Mouse (Mus musculus) small intestine, adult 2 months (tissue): ENCODE measurements around the gene Gcdh. TPM values are rescaled to one million over a fixed set of nuclear protein-coding genes. Genes with fewer than 3 reads are reported as not detected.

ENCODE experiments used
- H3K27ac ChIP-seq: fragments of 200-500 bp; 2 replicates; pipeline ENCODE4 v1.5.1; 2012; ENCODE audit warnings: low read depth, low read length, control low read depth, inconsistent platforms; ENCODE audit not compliant: insufficient read depth
- H3K27me3 ChIP-seq: fragments of 200-500 bp; 2 replicates; pipeline ENCODE4 v1.6.1; 2012; ENCODE audit warnings: mild to moderate bottlenecking, moderate library complexity, low read length, inconsistent platforms; ENCODE audit not compliant: control insufficient read depth, insufficient read depth
- H3K36me3 ChIP-seq: fragments of 200-500 bp; 2 replicates; pipeline ENCODE4 v1.6.1; 2012; ENCODE audit warnings: mild to moderate bottlenecking, low read length, control low read depth, inconsistent platforms; ENCODE audit not compliant: control insufficient read depth, insufficient read depth
- H3K4me1 ChIP-seq: fragments of 200-500 bp; 2 replicates; pipeline ENCODE4 v1.6.1; 2012; ENCODE audit warnings: low read length, inconsistent platforms, mixed read lengths; ENCODE audit not compliant: control insufficient read depth, insufficient read depth, insufficient read length
- H3K4me3 ChIP-seq: fragments of 200-500 bp; 2 replicates; pipeline ENCODE4 v1.5.1; 2012; ENCODE audit warnings: low read depth, mild to moderate bottlenecking, control low read depth, inconsistent platforms, low read length, moderate library complexity
- CTCF ChIP-seq: fragments of 200-500 bp; IDR thresholded peaks from 2 replicates; pipeline ENCODE4 v1.5.1; 2012; ENCODE audit warnings: low read depth, mild to moderate bottlenecking, control low read depth, inconsistent platforms, low read length, moderate library complexity, mixed read lengths; ENCODE audit not compliant: insufficient replicate concordance, insufficient read length; ENCODE audit errors: extremely low read depth
- POLR2A ChIP-seq: fragments of 200-500 bp; IDR thresholded peaks from 2 replicates; pipeline ENCODE4 v1.6.1; 2012; ENCODE audit warnings: low read depth, mild to moderate bottlenecking, control low read depth, inconsistent platforms, low read length, moderate library complexity
- WGBS: fragments of 180-500 bp; shearing (Covaris S2); methylation state at CpG from one replicate; pipeline ENCODE4 v1.1.7; 2018; 5-methylcytosine and 5-hydroxymethylcytosine counted together
- polyA plus RNA-seq: library from polyadenylated mRNA; depleted of rRNA; stranded (reverse); fragments of >200 nt; gene quantifications from 2 replicates; pipeline ENCODE4 v1.2.3, GENCODE M21; 2012

Gene Gcdh
- polyA plus RNA-seq, 1 experiment = 53.2 TPM

DNA sequence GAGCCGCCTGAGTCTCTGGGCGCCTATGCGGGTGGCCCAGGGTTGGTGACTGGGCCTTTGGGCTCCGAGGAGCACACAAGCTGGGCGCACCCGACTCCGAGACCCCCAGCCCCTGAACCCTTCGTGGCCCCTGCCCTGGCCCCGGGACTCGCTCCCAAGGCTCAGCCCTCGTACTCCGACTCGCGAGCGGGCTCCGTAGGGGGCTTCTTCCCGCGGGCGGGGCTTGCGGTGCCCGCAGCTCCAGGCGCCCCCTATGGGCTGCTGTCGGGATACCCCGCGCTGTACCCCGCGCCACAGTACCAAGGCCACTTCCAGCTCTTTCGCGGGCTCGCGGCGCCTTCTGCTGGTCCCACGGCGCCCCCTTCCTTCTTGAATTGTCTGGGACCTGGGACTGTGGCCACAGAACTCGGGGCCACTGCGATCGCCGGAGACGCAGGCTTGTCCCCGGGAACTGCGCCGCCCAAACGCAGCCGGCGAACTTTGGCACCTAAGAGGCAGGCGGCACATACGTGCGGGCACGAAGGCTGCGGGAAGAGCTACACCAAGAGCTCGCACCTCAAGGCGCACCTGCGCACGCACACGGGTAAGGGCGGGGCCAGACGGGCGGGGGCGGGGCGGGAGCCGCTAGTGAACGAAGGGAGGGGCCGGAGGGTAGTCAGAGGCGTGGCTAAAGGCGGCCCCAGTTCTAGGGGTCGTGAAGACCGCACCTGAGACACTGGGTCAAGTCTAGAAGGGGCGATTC is 9.4 kb upstream of the Gcdh start:
- WGBS = under 1% methylated on average over 68 of the region's 68 CpGs

DNA sequence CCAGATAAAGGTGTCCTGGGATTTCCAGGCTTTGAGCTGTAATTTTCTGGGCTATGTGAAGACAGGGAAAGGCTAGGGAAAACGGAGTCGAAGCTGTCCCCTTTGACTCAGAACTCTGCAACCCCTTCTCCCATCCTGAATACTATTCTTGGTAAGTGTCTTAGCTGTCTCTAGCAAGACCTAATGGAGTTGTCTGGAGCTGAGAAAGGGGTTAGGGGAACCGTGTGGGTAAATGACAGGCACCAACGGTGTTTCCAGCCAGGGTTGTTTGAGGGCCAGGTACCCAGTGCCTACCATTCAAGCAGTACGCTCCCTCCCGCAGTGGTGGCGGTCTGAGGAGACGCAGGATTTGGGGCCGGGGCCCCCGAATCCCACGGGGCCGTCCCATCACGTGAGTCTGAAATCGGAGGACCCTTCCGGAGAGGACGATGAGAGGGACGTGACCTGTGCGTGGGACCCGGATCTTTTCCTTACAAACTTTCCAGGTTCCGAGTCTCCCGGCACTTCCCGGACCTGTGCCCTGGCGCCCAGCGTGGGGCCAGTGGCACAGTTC is 8.7 kb upstream of the Gcdh start:
- H3K4me1 ChIP-seq = peaks cover 4% of the 10 kb centered on the region; the same call in 1 of the 2 replicates
- peak overlapping the region; percentile 79 for H3K4me3 ChIP-seq
- 6% methylated on average over 24 of the region's 24 CpGs for WGBS
- H3K27ac ChIP-seq = no peak overlapping the region
- no peak for TF ChIP-seq POLR2A
- TF ChIP-seq CTCF = no peak
- H3K36me3 ChIP-seq = no peaks in the 10 kb centered on the region
- no peaks in the 10 kb centered on the region for H3K27me3 ChIP-seq

More for the DNA sequence above, 9.4 kb upstream of the Gcdh start:
- Histone ChIP-seq H3K36me3 (no peaks in the 10 kb centered on the region), H3K4me3 (peak overlapping the region; percentile 79), H3K4me1 (peaks cover 4% of the 10 kb centered on the region; the same call in 1 of the 2 replicates), H3K27me3 (no peaks in the 10 kb centered on the region), H3K27ac (peak overlapping the region; percentile 75)
- TF ChIP-seq POLR2A (peak; percentile 45; the same call in 1 of the 2 replicates), CTCF (peak; percentile 85)

DNA sequence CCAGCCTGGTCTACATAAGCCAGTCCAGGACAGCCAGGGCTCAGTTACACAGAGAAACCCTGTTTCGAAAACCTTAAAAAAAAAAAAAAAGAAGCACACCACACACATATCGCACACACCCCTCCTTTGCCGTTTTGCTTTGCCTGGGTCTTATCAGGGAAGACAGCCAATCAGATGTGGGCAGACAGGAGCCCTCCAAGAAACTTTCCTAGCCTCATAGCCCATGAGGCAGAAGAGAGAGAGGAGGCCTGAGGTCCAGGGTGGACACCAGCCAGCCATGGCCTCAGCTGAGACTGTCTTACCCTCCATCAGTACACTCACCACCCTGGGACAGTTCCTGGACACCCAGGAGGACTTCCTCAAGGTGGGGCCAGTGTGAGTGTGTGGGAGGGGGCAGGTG is 8.0 kb upstream of the Gcdh start, which contains the start of gene Klf1:
Klf1 (plus strand) TSS at position 177 of the 400 bp plus-strand sequence.
- no peak for TF ChIP-seq CTCF
- TF ChIP-seq POLR2A = no peak
- Histone ChIP-seq H3K4me3 (peak within 1 kb of the TSS; percentile 79), H3K36me3 (no peaks in the 10 kb centered on the region), H3K27me3 (no peaks in the 10 kb centered on the region), H3K4me1 (peaks cover 4% of the 10 kb centered on the region; the same call in 1 of the 2 replicates), H3K27ac (no peak within 1 kb of the TSS)
- 73% methylated on average over 3 of the region's 3 CpGs for whole genome bisulfite sequencing

GRCm38 (mm10) chr8:84901071-84901470 is 7.3 kb upstream of the Gcdh start:
- Histone ChIP-seq H3K4me3 (no peak overlapping the region), H3K27me3 (no peaks in the 10 kb centered on the region), H3K36me3 (no peaks in the 10 kb centered on the region), H3K27ac (no peak overlapping the region), H3K4me1 (peaks cover 4% of the 10 kb centered on the region; the same call in 1 of the 2 replicates)
- WGBS = 62% methylated on average over 4 of the region's 4 CpGs
- no peak for TF ChIP-seq CTCF
- no peak for TF ChIP-seq POLR2A

DNA sequence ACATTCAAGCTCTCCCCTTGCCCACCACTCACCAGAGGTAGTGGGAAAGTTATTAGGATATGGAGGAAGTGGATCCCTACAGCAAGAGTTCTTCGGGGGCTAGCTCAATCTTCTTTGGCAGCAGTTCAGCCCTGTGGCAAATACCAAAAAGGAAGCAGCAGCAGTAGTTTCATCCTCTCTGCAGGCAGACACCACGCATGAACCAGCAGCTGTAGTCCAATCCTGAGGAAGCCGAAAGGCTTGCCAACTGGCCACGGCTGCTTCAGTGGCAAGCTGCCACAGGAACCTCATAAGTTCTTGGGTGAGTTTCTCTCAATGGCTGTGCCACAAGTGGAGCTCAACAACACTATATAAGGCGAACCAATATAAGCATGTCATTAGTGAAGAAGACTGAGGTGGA is 2.2 kb upstream of the Gcdh start:
- H3K27me3 ChIP-seq = no peaks in the 10 kb centered on the region
- TF ChIP-seq CTCF (no peak), POLR2A (no peak)
- H3K27ac ChIP-seq = no peak overlapping the region
- H3K4me3 ChIP-seq = no peak overlapping the region
- 80% methylated on average over 5 of the region's 5 CpGs for WGBS
- no peaks in the 10 kb centered on the region for H3K36me3 ChIP-seq
- H3K4me1 ChIP-seq = peaks cover 4% of the 10 kb centered on the region; the same call in 1 of the 2 replicates

- TF ChIP-seq CTCF (no peak), POLR2A (no peak)
- Histone ChIP-seq H3K27ac (no peak overlapping the region), H3K36me3 (peaks cover 7% of the 10 kb centered on the region; the same call in 1 of the 2 replicates), H3K27me3 (no peaks in the 10 kb centered on the region), H3K4me1 (peaks cover 4% of the 10 kb centered on the region; the same call in 1 of the 2 replicates), H3K4me3 (peak overlapping the region; percentile 78)
- 13% methylated on average over 31 of the region's 31 CpGs for WGBS
Measured at GRCm38 (mm10) chr8:84892993-84893708, 570 bp downstream of the Gcdh start.
